Mouse (Mus musculus) c-Kit-positive CD71-negative TER-119-negative erythroid progenitor cells, embryonic 14.5 days (primary cell): Measurements from ENCODE around the gene Zscan4-ps1.
"Not testable (repeated sequence)": the region's sequence is repeated elsewhere in the genome, so short reads cannot be mapped to it uniquely, and the experiment has no call there.

Experiments used
- DNase-seq: peaks from one replicate; pipeline ENCODE4 v3.0.0-alpha.2; 2013; ENCODE audit warnings: low read depth

The Zscan4-ps1 gene

GRCm38 (mm10) chr7:11069591-11069990 lies at the start of gene Zscan4-ps1:
Gene Zscan4-ps1 (minus strand): TSS chr7:11069691.
- DNase-seq: not testable (repeated sequence)
